Comparison of ENCODE assay signal across 33 mouse cellular contexts in the genomic region with DNA sequence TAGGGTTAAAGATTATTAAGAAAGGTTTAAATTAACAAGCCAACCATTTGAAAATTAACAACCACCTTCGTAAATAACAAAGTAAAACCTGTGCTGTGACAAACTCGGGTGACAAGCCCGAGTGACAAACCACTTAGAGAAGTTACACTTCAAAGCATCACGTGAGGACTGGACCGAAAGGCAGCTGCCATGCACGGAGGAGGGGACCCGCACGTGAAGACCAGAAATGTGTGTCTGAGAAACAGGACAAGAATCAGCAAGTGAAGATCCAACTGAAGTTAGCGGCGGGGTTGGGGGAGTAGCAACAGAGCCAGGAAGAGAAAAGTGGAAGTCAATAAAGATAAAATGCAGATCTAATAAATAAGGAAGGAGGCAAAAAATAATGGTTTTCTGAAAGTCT. TPM values are rescaled to one million over a fixed set of nuclear protein-coding genes. Genes with fewer than 3 reads are reported as not detected.
DNase-seq lines count a peak whose midpoint lies in the region; ATAC-seq and TF ChIP-seq lines count a peak whose summit lies in the region.
"Had no signal": no experiment of that assay in that cellular context is flagged by ENCODE, and none has a peak within 500 bp of the region (broad histone marks: within the 10 kb centered on the region; RNA-seq: fewer than 3 reads in every experiment).

No protein-coding gene starts in this region.

- peak overlapping the region; percentile 84 for H3K27ac ChIP-seq in kidney, adult 2 months (ENCODE audit: insufficient read depth, low read depth, low read length)
- 0 out of 2 replicates have a peak overlapping the region, but pooled peaks have one; percentile 7 for H3K27ac ChIP-seq in liver, adult 2 months (replicated peaks; ENCODE audit: insufficient read depth, low read depth, low read length)
- H3K27ac ChIP-seq in bone marrow macrophage, adult 2 months (ENCODE audit: insufficient read depth, low read depth, low read length), result peak overlapping the region; percentile 18; the same call in 1 of the 2 replicates
- H3K27ac ChIP-seq: forebrain, embryonic 13.5 days; hindbrain, embryonic 10.5 days; hindbrain, embryonic 15.5 days; kidney, postnatal 0 days; lung, embryonic 15.5 days; midbrain, embryonic 13.5 days; neural tube, embryonic 15.5 days; stomach, postnatal 0 days had no signal

- no peak for TF ChIP-seq CTCF in kidney, adult 2 months (conservative IDR thresholded peaks at IDR 0.05; ENCODE audit: insufficient read depth, insufficient read length, low read depth, low read length)
- no peak for TF ChIP-seq CTCF in liver, adult 2 months (IDR thresholded peaks at IDR 0.05; ENCODE audit: low read depth, low read length)
- TF ChIP-seq CTCF in bone marrow macrophage, adult 2 months (IDR thresholded peaks at IDR 0.05; ENCODE audit: low read depth, low read length), result no peak

- H3K79me2 ChIP-seq in liver, adult 2 months (ENCODE audit: control insufficient read depth, insufficient read depth, low read length), result no peaks in the 10 kb centered on the region

- DNase-seq in kidney, adult 2 months, result peak; percentile 65
- DNase-seq in kidney, adult 11 months, result no peak
- DNase-seq in liver, adult 2 months (ENCODE audit: extremely low read depth, low read depth, low spot score), result no peak
- no peak for DNase-seq in liver
- DNase-seq in layer of hippocampus, postnatal 25 days (ENCODE audit: extremely low spot score in 1 of 2, low spot score in 1 of 2), result no peak
- no peak for DNase-seq in adrenal gland, adult 8-10 months
- DNase-seq: cerebellum, adult 11 months; cerebellum, adult 9-10 months; cerebellum, postnatal 36 days; gastrocnemius, postnatal 14 days; heart, postnatal 14 days; lung, postnatal 36 days; retina, postnatal 1 day; right cerebral cortex, postnatal 25 days; spleen, adult 18-20 months; thymus, adult 18-20 months; thymus, postnatal 25 days had no signal

- no peak overlapping the region for H3K4me3 ChIP-seq in kidney, adult 2 months (ENCODE audit: insufficient read depth, low read depth, low read length)
- no peak overlapping the region for H3K4me3 ChIP-seq in liver, adult 2 months (ENCODE audit: insufficient read depth, low read depth, low read length)
- peak overlapping the region; percentile 28; the same call in 1 of the 2 replicates for H3K4me3 ChIP-seq in bone marrow macrophage, adult 2 months (ENCODE audit: insufficient read depth, low read length)
- H3K4me3 ChIP-seq: forebrain, embryonic 13.5 days; hindbrain, embryonic 10.5 days; hindbrain, embryonic 15.5 days; lung, embryonic 15.5 days; midbrain, embryonic 13.5 days; neural tube, embryonic 15.5 days had no signal

- H3K36me3 ChIP-seq in kidney, adult 2 months (ENCODE audit: control insufficient read depth, insufficient read depth, low read length), result no peaks in the 10 kb centered on the region
- H3K36me3 ChIP-seq in liver, adult 2 months (ENCODE audit: control insufficient read depth, insufficient read depth, low read length), result no peaks in the 10 kb centered on the region
- H3K36me3 ChIP-seq: G1E; hindbrain, embryonic 10.5 days; hindbrain, embryonic 15.5 days; lung, embryonic 15.5 days; midbrain, embryonic 13.5 days; neural tube, embryonic 15.5 days had no signal

- 35% methylated on average over 10 of the region's 10 CpGs for WGBS in kidney, adult 2 months
- WGBS in liver, adult 2 months, result 77% methylated on average over 10 of the region's 10 CpGs

- ATAC-seq in monocyte, adult 5-6 weeks (replicated peaks; ENCODE audit: insufficient number of reproducible peaks, low FRiP score, low TSS enrichment, poor library complexity, severe bottlenecking), result no peak
- ATAC-seq: forebrain, embryonic 13.5 days; midbrain, embryonic 13.5 days had no signal

- peaks cover 8% of the 10 kb centered on the region for H3K4me1 ChIP-seq in kidney, adult 2 months (ENCODE audit: control insufficient read depth, insufficient read depth, low read length)
- peaks cover 3% of the 10 kb centered on the region for H3K4me1 ChIP-seq in liver, adult 2 months (ENCODE audit: control insufficient read depth, insufficient read depth, low read length)
- peaks cover 9% of the 10 kb centered on the region for H3K4me1 ChIP-seq in bone marrow macrophage, adult 2 months (ENCODE audit: control insufficient read depth, insufficient read depth, low read length)

- no peak overlapping the region for H3K9ac ChIP-seq in liver, adult 2 months (ENCODE audit: low read depth, low read length)
- H3K9ac ChIP-seq: forebrain, embryonic 13.5 days; hindbrain, embryonic 15.5 days; lung, embryonic 15.5 days; midbrain, embryonic 13.5 days; neural tube, embryonic 15.5 days had no signal

- H3K27me3 ChIP-seq in kidney, adult 2 months (replicated peaks; ENCODE audit: control insufficient read depth, insufficient read depth, low read length), result no peaks in the 10 kb centered on the region
- H3K27me3 ChIP-seq in liver, adult 2 months (ENCODE audit: control insufficient read depth, insufficient read depth, low read length), result no peaks in the 10 kb centered on the region
- H3K27me3 ChIP-seq: forebrain, embryonic 13.5 days; hindbrain, embryonic 15.5 days; lung, embryonic 15.5 days; midbrain, embryonic 13.5 days; neural tube, embryonic 15.5 days had no signal

- TF ChIP-seq POLR2A in kidney, adult 2 months (IDR thresholded peaks at IDR 0.05; ENCODE audit: low read depth, low read length), result no peak
- TF ChIP-seq POLR2A in liver, adult 2 months (IDR thresholded peaks at IDR 0.05; ENCODE audit: extremely low read depth, insufficient read depth, low read length), result no peak
- TF ChIP-seq POLR2A in bone marrow macrophage, adult 2 months (IDR thresholded peaks at IDR 0.05; ENCODE audit: borderline replicate concordance, low read depth, low read length), result no peak

RNA-seq across cellular contexts. Expression of a gene that starts 29.0 kb away (rescaled TPM):
- 1.2 and 1.3 TPM in 2 replicates for polyA plus RNA-seq in kidney, adult 2 months (2012; rRNA removed)
- total RNA-seq in liver, adult 2 months (2014; rRNA removed), result 0.46 TPM in 1 of 2 replicates, not detected in the other
- polyA plus RNA-seq in liver, adult 2 months (2012; rRNA removed), result not detected in 2 replicates
- polyA plus RNA-seq in bone marrow macrophage, adult 2 months (2012; ENCODE audit: insufficient read depth, insufficient read length, missing spikeins), result 0.87 and 2.8 TPM in 2 replicates
- total RNA-seq in layer of hippocampus, postnatal 25 days (2021), result 10 to 100 TPM in 1 of 2 experiments, 1 to 10 TPM in 1; 3.0 to 10.3 TPM
- total RNA-seq in adrenal gland, adult 8-10 months (2022), result 1 to 10 TPM in 3 of 4 experiments, under 1 TPM in 1; 0.81 to 7.0 (median 4.1) TPM
- 4.5 to 7.0 TPM in 2 of 3 replicates, not detected in the other for total RNA-seq in monocyte, adult 5-6 weeks (2017)
- total RNA-seq: granulocyte monocyte progenitor cell, adult 5-6 weeks; megakaryocyte-erythroid progenitor cell, adult 5-6 weeks had no signal
- polyA plus RNA-seq: embryonic facial prominence, embryonic 11.5 days; G1E; liver, embryonic 11.5 days; liver, embryonic 16.5 days had no signal

Comparison
In these comparisons a context has a peak if more than half of its experiments do, and no peak if none do; other contexts are left out.
1. H3K27ac ChIP-seq: peak in every context shown above with its lines; median percentile 84 in kidney, adult 2 months; 18 in bone marrow macrophage, adult 2 months; 7 in liver, adult 2 months.